Mouse (Mus musculus): ENCODE measurements around the gene March4. TPM values are rescaled to one million over a fixed set of nuclear protein-coding genes. Genes with fewer than 3 reads are reported as not detected.

March4 gene
- polyA plus RNA-seq, 1 experiment from 2014 or later = not detected

DNA sequence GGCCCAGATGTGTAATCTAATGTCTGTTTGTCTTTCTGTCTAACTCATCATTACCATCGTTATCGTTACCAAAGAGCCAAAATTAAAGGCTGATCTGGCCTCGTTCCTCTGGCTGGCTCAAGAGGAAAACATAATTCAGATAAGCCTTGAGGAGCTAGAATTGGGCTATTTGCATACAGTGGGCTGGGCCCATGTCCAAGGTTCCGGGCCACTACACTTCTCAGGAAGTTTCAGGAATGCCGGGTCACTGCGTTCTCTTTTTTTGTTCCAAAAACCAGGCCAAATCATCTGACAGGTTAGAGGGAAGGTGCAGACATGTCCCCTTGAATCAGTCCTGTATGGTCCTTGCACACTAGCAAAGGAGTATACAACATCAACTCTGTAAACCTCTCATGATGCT lies 74.2 kb downstream of the March4 start:
- Histone ChIP-seq H3K9me3 (no peaks in the 10 kb centered on the region), H3K4me3 (no peak overlapping the region), H3K27me3 (replicated peaks; ENCODE audit: low read depth, poor library complexity, severe bottlenecking) (no peaks in the 10 kb centered on the region), H3K27ac (replicated peaks) (no peak overlapping the region), H3K36me3 (replicated peaks) (no peaks in the 10 kb centered on the region), H3K4me1 (peaks cover 4% of the 10 kb centered on the region; the same call in 1 of the 2 replicates)
- 81% methylated on average over 6 of the region's 6 CpGs for WGBS
- DNase-seq (ENCODE audit: low spot score) = no peak

DNA sequence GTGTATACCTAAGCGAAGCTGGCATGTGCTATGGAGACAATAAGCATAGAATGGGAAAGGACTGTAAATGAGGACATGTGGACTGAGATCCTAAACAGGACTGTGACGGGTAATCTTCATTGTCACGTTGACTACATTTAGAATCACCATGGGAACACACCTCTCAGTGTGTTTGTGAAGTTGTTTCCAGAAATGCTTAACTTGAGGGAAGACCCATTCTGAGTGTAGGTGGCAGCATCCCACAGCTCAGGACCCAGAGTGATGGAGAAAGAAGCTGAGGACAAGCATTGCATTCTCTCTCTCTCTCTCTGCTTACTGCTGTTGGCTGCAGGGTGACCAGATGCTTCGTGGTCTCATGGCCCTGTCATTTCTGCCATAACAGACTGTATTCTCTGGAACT lies 79.1 kb downstream of the March4 start:
- Histone ChIP-seq H3K27me3 (replicated peaks; ENCODE audit: low read depth, poor library complexity, severe bottlenecking) (no peaks in the 10 kb centered on the region), H3K4me1 (no peaks in the 10 kb centered on the region), H3K4me3 (no peak overlapping the region), H3K9me3 (no peaks in the 10 kb centered on the region), H3K27ac (replicated peaks) (no peak overlapping the region), H3K36me3 (replicated peaks) (no peaks in the 10 kb centered on the region)
- 88% methylated on average over 4 of the region's 4 CpGs for WGBS
- no peak for DNase-seq (ENCODE audit: low spot score)

- no peaks in the 10 kb centered on the region for H3K9me3 ChIP-seq
- no peaks in the 10 kb centered on the region for H3K36me3 ChIP-seq (replicated peaks)
- WGBS = 84% methylated on average over 4 of the region's 4 CpGs
- no peak overlapping the region for H3K4me3 ChIP-seq
- no peaks in the 10 kb centered on the region for H3K27me3 ChIP-seq (replicated peaks; ENCODE audit: low read depth, poor library complexity, severe bottlenecking)
- H3K27ac ChIP-seq (replicated peaks) = no peak overlapping the region
- DNase-seq (ENCODE audit: low spot score) = no peak
- no peaks in the 10 kb centered on the region for H3K4me1 ChIP-seq
Observed at GRCm38 (mm10) chr1:72455923-72456322, 80.8 kb downstream of the March4 start.

DNA sequence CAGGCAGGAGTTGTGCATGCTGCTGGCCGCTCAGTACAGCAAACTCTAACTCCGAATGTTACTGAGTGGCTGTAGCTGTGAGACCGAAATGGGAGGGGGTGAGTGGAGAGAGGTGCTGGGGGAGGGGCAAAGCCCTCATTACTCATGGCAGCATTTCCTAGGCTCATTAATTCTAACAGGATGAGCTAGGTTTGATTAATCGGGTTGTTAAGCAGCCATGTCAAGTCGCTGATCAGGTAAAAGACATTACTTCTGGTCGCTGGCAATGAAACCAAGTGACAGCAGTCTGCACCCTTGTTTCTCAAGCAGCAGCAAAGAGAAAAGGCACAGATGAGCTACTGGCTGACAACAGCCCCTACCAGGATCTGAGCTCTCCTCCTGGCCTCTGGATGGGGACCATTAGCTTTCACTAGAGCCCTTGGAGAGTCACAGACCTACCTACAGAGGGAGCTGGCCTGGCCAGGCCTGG lies 82.0 kb downstream of the March4 start:
- no peaks in the 10 kb centered on the region for H3K4me1 ChIP-seq
- no peak for DNase-seq (ENCODE audit: low spot score)
- H3K27ac ChIP-seq (replicated peaks) = no peak overlapping the region
- no peaks in the 10 kb centered on the region for H3K9me3 ChIP-seq
- H3K27me3 ChIP-seq (replicated peaks; ENCODE audit: low read depth, poor library complexity, severe bottlenecking) = no peaks in the 10 kb centered on the region
- H3K4me3 ChIP-seq = no peak overlapping the region
- H3K36me3 ChIP-seq (replicated peaks) = no peaks in the 10 kb centered on the region
- WGBS = 69% methylated on average over 6 of the region's 6 CpGs

- no peaks in the 10 kb centered on the region for H3K9me3 ChIP-seq
- H3K4me3 ChIP-seq = no peak overlapping the region
- WGBS = 83% methylated on average over 2 of the region's 2 CpGs
- H3K36me3 ChIP-seq (replicated peaks) = no peaks in the 10 kb centered on the region
- H3K27me3 ChIP-seq (replicated peaks; ENCODE audit: low read depth, poor library complexity, severe bottlenecking) = no peaks in the 10 kb centered on the region
- no peaks in the 10 kb centered on the region for H3K4me1 ChIP-seq
- DNase-seq (ENCODE audit: low spot score) = no peak
- no peak overlapping the region for H3K27ac ChIP-seq (replicated peaks)
Observed at GRCm38 (mm10) chr1:72452839-72453238, 83.9 kb downstream of the March4 start.

- Histone ChIP-seq H3K4me3 (no peak overlapping the region), H3K27ac (replicated peaks) (no peak overlapping the region), H3K4me1 (no peaks in the 10 kb centered on the region), H3K9me3 (no peaks in the 10 kb centered on the region), H3K27me3 (replicated peaks; ENCODE audit: low read depth, poor library complexity, severe bottlenecking) (no peaks in the 10 kb centered on the region), H3K36me3 (replicated peaks) (no peaks in the 10 kb centered on the region)
- no peak for DNase-seq (ENCODE audit: low spot score)
- WGBS = 72% methylated on average over 4 of the region's 4 CpGs
Observed at GRCm38 (mm10) chr1:72450790-72451189, 85.9 kb downstream of the March4 start.

- DNase-seq (ENCODE audit: low spot score) = no peak
- H3K27me3 ChIP-seq (replicated peaks; ENCODE audit: low read depth, poor library complexity, severe bottlenecking) = no peaks in the 10 kb centered on the region
- H3K9me3 ChIP-seq = no peaks in the 10 kb centered on the region
- H3K4me3 ChIP-seq = no peak overlapping the region
- H3K27ac ChIP-seq (replicated peaks) = no peak overlapping the region
- WGBS = 87% methylated on average over 3 of the region's 3 CpGs
- H3K36me3 ChIP-seq (replicated peaks) = no peaks in the 10 kb centered on the region
- no peaks in the 10 kb centered on the region for H3K4me1 ChIP-seq
Observed at GRCm38 (mm10) chr1:72449752-72450151, 87.0 kb downstream of the March4 start.

DNA sequence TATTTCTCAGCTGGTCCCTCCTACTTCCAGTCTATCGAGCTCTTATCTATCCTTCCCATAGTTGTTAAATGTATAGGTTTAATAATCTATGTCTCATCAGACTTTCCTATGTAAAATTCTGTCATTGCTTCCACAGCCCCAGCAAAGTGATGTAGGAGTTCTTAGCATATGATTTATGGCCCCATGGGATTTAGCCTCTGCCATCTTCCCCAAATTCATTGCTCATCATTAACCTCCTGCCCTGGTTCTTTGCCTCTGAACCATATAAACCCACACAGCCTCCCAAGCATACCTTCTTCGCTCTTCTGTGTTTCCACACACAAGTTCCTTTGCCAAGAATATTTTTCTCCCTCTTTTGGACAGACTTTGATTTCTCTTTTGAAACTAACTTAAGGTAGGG lies 94.0 kb downstream of the March4 start:
- DNase-seq (ENCODE audit: low spot score) = no peak
- no peaks in the 10 kb centered on the region for H3K27me3 ChIP-seq (replicated peaks; ENCODE audit: low read depth, poor library complexity, severe bottlenecking)
- 92% methylated on average over 2 of the region's 2 CpGs for WGBS

GRCm38 (mm10) chr1:72439146-72439545 lies 97.6 kb downstream of the March4 start:
- no peaks in the 10 kb centered on the region for H3K36me3 ChIP-seq (replicated peaks)
- H3K27ac ChIP-seq (replicated peaks) = no peak overlapping the region
- no peak overlapping the region for H3K4me3 ChIP-seq
- no peaks in the 10 kb centered on the region for H3K4me1 ChIP-seq
- no peak for DNase-seq (ENCODE audit: low spot score)
- no peaks in the 10 kb centered on the region for H3K9me3 ChIP-seq
- H3K27me3 ChIP-seq (replicated peaks; ENCODE audit: low read depth, poor library complexity, severe bottlenecking) = no peaks in the 10 kb centered on the region
- 78% methylated on average over 8 of the region's 8 CpGs for WGBS

More for the DNA sequence above, 94.0 kb downstream of the March4 start:
- no peak overlapping the region for H3K4me3 ChIP-seq
- H3K36me3 ChIP-seq (replicated peaks) = no peaks in the 10 kb centered on the region
- H3K27ac ChIP-seq (replicated peaks) = no peak overlapping the region
- H3K9me3 ChIP-seq = no peaks in the 10 kb centered on the region
- no peaks in the 10 kb centered on the region for H3K4me1 ChIP-seq

- Histone ChIP-seq H3K27me3 (replicated peaks; ENCODE audit: low read depth, poor library complexity, severe bottlenecking) (no peaks in the 10 kb centered on the region), H3K4me3 (no peak overlapping the region), H3K36me3 (replicated peaks) (no peaks in the 10 kb centered on the region), H3K4me1 (no peaks in the 10 kb centered on the region), H3K9me3 (no peaks in the 10 kb centered on the region), H3K27ac (replicated peaks) (no peak overlapping the region)
- WGBS = 72% methylated on average over 5 of the region's 5 CpGs
- DNase-seq (ENCODE audit: low spot score) = no peak
Observed at GRCm38 (mm10) chr1:72436967-72437366, 99.8 kb downstream of the March4 start.

DNA sequence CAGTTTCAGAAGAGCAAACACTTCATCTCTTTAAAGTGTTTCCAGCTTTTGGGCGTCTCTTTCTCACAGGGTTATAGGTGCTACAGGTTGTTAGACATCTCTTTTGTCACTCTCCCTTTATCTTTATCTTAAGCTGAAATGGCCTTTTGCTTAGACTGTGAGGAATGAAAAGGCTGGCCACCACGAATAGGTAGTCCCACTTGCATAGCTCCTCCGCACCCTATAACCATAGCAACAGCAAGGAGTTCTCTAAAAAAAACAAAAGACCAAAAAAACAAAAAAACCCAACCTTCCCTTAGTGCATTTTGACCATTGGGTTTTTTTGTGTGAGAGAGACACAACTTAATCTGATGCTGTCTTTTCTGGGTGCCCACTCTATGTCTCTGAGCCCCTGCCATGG lies 102.2 kb downstream of the March4 start:
- Histone ChIP-seq H3K4me1 (no peaks in the 10 kb centered on the region), H3K27me3 (replicated peaks; ENCODE audit: low read depth, poor library complexity, severe bottlenecking) (no peaks in the 10 kb centered on the region), H3K9me3 (no peaks in the 10 kb centered on the region), H3K4me3 (no peak overlapping the region), H3K36me3 (replicated peaks) (no peaks in the 10 kb centered on the region), H3K27ac (replicated peaks) (no peak overlapping the region)
- no peak for DNase-seq (ENCODE audit: low spot score)
- 71% methylated on average over 3 of the region's 3 CpGs for WGBS

DNA sequence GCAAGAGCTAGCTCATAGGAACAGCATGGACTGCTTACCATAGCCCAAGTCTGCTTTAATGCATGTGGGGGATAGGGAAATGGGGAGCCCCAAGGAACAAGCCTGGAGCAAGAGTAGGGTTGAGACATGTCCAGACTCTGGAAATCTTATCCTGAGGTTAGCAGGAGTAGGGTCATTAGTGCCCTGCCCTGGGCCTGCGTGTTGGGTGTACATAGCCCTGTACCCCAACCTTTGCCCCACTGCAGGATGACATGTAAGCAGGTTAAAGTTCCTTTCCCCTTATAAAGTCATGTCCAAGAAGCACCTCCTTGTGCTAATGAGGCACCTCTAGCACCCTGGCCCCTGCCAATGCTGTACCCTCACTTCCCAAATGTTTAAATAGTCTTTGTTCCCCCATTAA lies 104.2 kb downstream of the March4 start:
- Histone ChIP-seq H3K4me1 (0 out of 2 replicates have a peak, but pooled peaks cover 3% of the 10 kb centered on the region), H3K27me3 (replicated peaks; ENCODE audit: low read depth, poor library complexity, severe bottlenecking) (no peaks in the 10 kb centered on the region), H3K36me3 (replicated peaks) (no peaks in the 10 kb centered on the region), H3K27ac (replicated peaks) (no peak overlapping the region), H3K4me3 (no peak overlapping the region), H3K9me3 (no peaks in the 10 kb centered on the region)
- WGBS = 88% methylated on average over 1 of the region's 1 CpGs
- no peak for DNase-seq (ENCODE audit: low spot score)

GRCm38 (mm10) chr1:72429107-72429807 lies 107.5 kb downstream of the March4 start:
- Histone ChIP-seq H3K4me1 (0 out of 2 replicates have a peak, but pooled peaks cover 3% of the 10 kb centered on the region), H3K27me3 (replicated peaks; ENCODE audit: low read depth, poor library complexity, severe bottlenecking) (no peaks in the 10 kb centered on the region), H3K9me3 (no peaks in the 10 kb centered on the region), H3K4me3 (no peak overlapping the region), H3K27ac (replicated peaks) (no peak overlapping the region), H3K36me3 (replicated peaks) (no peaks in the 10 kb centered on the region)
- no peak for DNase-seq (ENCODE audit: low spot score)
- WGBS = 92% methylated on average over 7 of the region's 7 CpGs
